Mouse (Mus musculus): ENCODE measurements around the gene Tpcn1. TPM values are rescaled to one million over a fixed set of nuclear protein-coding genes. Genes with fewer than 3 reads are reported as not detected.

The Tpcn1 gene
- polyA plus RNA-seq, 1 experiment: 121 TPM

GRCm38 (mm10) chr5:120611416-120611815, 22.9 kb upstream of the Tpcn1 start:
- no peak overlapping the region for H3K27ac ChIP-seq (ENCODE audit: insufficient read depth, low read depth, low read length)
- no peak for TF ChIP-seq POLR2A (IDR thresholded peaks at IDR 0.05; ENCODE audit: borderline replicate concordance, low read depth, low read length)
- no peak for TF ChIP-seq CTCF (IDR thresholded peaks at IDR 0.05; ENCODE audit: low read depth, low read length)
- H3K4me1 ChIP-seq (ENCODE audit: control insufficient read depth, insufficient read depth, low read length): peaks cover 12% of the 10 kb centered on the region
- H3K4me3 ChIP-seq (ENCODE audit: insufficient read depth, low read length): peak overlapping the region; percentile 75

DNA sequence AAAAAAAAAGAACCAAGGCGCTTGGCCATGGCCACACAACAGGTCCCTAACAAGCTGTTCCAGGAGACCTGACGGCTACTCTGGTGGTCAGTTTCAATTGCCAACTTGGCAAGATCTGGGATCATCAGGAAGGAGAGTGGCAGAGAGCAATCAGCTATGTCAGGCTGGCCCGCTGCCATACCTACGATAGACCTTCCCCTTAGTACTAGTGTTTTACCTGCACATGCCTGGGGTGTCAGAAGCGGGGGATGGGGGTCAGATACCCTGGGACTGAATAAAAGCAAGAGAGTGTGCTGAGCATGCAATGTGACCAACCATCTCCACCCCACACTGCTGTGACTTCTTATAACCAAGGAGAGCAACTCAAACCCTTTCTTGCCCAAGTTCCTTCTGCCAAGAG, 22.4 kb upstream of the Tpcn1 start:
- H3K4me3 ChIP-seq (ENCODE audit: insufficient read depth, low read length): no peak overlapping the region
- H3K4me1 ChIP-seq (ENCODE audit: control insufficient read depth, insufficient read depth, low read length): peaks cover 12% of the 10 kb centered on the region
- H3K27ac ChIP-seq (ENCODE audit: insufficient read depth, low read depth, low read length): no peak overlapping the region
- TF ChIP-seq CTCF (IDR thresholded peaks at IDR 0.05; ENCODE audit: low read depth, low read length) (no peak), POLR2A (IDR thresholded peaks at IDR 0.05; ENCODE audit: borderline replicate concordance, low read depth, low read length) (no peak)

DNA sequence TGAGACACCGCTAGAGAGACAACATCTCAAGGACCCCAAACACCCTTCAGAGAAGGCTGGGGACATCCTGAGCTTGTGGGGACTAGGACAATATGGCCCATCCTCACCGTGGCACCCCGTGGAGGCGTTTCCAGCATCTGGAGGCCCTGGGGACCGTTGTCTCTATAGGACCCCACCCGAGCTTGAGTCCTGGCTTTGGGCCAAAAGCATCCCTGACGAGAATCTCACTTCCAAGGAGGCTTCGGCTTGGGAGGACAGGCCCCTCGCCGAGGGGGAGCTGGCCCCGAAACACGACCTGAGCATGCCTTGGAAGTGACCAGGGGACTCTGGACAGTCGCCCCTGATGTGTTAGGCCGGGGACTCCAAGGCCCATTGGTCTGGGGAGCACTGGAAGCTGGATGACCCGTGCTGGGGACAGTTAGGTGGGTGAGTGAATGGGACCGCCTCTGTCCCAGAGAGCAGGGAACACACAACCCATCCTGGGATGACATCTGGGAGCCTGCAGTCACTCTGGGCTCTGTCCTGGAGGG, 20.8 kb upstream of the Tpcn1 start:
- no peak overlapping the region for H3K27ac ChIP-seq (ENCODE audit: insufficient read depth, low read depth, low read length)
- TF ChIP-seq CTCF (IDR thresholded peaks at IDR 0.05; ENCODE audit: low read depth, low read length) (no peak), POLR2A (IDR thresholded peaks at IDR 0.05; ENCODE audit: borderline replicate concordance, low read depth, low read length) (no peak)
- H3K4me1 ChIP-seq (ENCODE audit: control insufficient read depth, insufficient read depth, low read length): peaks cover 15% of the 10 kb centered on the region
- no peak overlapping the region for H3K4me3 ChIP-seq (ENCODE audit: insufficient read depth, low read length)

GRCm38 (mm10) chr5:120607335-120607734, 18.9 kb upstream of the Tpcn1 start:
- Histone ChIP-seq H3K27ac (ENCODE audit: insufficient read depth, low read depth, low read length) (no peak overlapping the region), H3K4me1 (ENCODE audit: control insufficient read depth, insufficient read depth, low read length) (peaks cover 15% of the 10 kb centered on the region), H3K4me3 (ENCODE audit: insufficient read depth, low read length) (no peak overlapping the region)
- TF ChIP-seq CTCF (IDR thresholded peaks at IDR 0.05; ENCODE audit: low read depth, low read length): no peak

DNA sequence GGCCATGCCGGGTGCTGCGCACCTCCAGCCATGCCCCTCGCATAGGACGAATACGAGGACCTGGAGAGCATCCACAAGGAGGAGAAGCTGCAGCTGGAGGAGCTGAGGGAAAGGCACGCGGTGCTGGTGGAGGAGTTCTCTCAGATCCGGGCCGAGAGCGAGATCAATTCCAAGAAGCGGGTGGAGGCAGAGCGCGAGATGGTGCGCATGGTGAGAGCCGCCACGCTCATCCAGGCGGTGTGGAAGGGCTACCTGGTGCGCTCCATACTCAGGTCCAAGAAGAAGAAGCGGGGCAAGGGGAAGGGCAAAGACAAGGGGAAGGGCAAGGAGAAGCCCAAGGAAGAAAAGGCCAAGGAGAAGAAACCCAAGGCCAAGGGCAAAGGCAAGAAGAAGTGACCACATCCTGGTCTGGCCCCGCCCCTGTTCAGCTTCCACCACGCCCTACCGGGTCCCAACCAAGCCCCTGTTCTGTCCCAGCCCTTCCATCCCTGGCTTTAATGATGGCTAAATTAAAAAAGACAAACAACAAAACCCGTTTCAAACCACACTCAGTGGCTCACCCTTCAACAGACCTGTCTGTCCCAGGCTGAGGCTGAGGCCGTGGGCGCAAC, 18.2 kb upstream of the Tpcn1 start:
- TF ChIP-seq POLR2A (IDR thresholded peaks at IDR 0.05; ENCODE audit: borderline replicate concordance, low read depth, low read length) (no peak), CTCF (IDR thresholded peaks at IDR 0.05; ENCODE audit: low read depth, low read length) (no peak)
- no peak overlapping the region for H3K27ac ChIP-seq (ENCODE audit: insufficient read depth, low read depth, low read length)
- no peak overlapping the region for H3K4me3 ChIP-seq (ENCODE audit: insufficient read depth, low read length)
- peaks cover 15% of the 10 kb centered on the region for H3K4me1 ChIP-seq (ENCODE audit: control insufficient read depth, insufficient read depth, low read length)

GRCm38 (mm10) chr5:120605688-120606087, 17.2 kb upstream of the Tpcn1 start:
- TF ChIP-seq CTCF (IDR thresholded peaks at IDR 0.05; ENCODE audit: low read depth, low read length) (peak; percentile 73), POLR2A (IDR thresholded peaks at IDR 0.05; ENCODE audit: borderline replicate concordance, low read depth, low read length) (no peak)
- Histone ChIP-seq H3K27ac (ENCODE audit: insufficient read depth, low read depth, low read length) (no peak overlapping the region), H3K4me3 (ENCODE audit: insufficient read depth, low read length) (no peak overlapping the region), H3K4me1 (ENCODE audit: control insufficient read depth, insufficient read depth, low read length) (peaks cover 8% of the 10 kb centered on the region)

DNA sequence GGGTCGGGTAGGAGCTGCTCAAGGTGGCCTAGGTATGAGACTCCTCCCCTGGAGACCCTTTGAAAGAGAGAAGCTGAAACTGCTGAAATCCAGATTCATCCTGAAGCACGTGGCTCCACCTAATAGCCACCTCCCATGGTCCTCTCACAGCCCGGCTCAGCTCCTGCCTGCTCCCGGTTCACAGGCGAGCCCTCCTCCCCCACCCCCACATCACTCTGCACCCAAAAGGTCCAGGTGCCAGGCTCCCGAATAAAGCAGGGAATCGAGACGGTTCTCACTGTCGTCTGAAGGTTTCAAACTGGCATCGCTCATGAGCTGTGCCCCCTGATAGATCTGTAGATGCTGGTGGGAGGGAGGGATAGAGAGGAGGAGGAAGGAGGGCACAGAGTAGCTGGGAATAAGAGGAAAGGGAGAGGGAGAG, 16.8 kb upstream of the Tpcn1 start:
- Histone ChIP-seq H3K4me1 (ENCODE audit: control insufficient read depth, insufficient read depth, low read length) (peaks cover 8% of the 10 kb centered on the region), H3K4me3 (ENCODE audit: insufficient read depth, low read length) (peak overlapping the region; percentile 42), H3K27ac (ENCODE audit: insufficient read depth, low read depth, low read length) (no peak overlapping the region; the same call in 1 of the 2 replicates)
- TF ChIP-seq POLR2A (IDR thresholded peaks at IDR 0.05; ENCODE audit: borderline replicate concordance, low read depth, low read length) (0 out of 2 replicates have a peak, but pooled peaks have one; percentile 9), CTCF (IDR thresholded peaks at IDR 0.05; ENCODE audit: low read depth, low read length) (no peak; the same call in 1 of the 2 replicates)

DNA sequence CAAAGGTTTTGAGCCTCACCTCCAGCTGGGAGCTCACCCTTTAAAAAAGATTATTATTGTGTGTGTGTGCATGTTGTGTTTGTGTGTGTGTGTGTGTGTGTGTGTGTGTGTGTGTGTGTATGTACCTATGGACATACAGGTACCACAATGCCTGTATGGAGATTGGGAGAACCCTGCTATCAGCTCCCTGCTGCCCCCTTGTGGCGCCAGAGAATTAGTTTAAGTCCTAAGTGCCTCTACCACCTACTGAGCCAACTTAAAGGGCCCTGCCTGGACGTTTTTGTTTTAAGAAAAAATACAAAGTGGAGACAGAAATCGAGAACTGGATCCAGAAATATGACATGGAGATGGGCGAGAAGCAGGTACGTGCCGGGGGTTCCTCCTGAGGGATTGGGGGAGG, 16.4 kb upstream of the Tpcn1 start:
- Histone ChIP-seq H3K4me3 (ENCODE audit: insufficient read depth, low read length) (peak overlapping the region; percentile 42; the same call in 1 of the 2 replicates), H3K27ac (ENCODE audit: insufficient read depth, low read depth, low read length) (no peak overlapping the region; the same call in 1 of the 2 replicates), H3K4me1 (ENCODE audit: control insufficient read depth, insufficient read depth, low read length) (peaks cover 3% of the 10 kb centered on the region)
- peak; percentile 78 for TF ChIP-seq CTCF (IDR thresholded peaks at IDR 0.05; ENCODE audit: low read depth, low read length)
- no peak for TF ChIP-seq POLR2A (IDR thresholded peaks at IDR 0.05; ENCODE audit: borderline replicate concordance, low read depth, low read length)

GRCm38 (mm10) chr5:120603515-120603914, 15.0 kb upstream of the Tpcn1 start:
- Histone ChIP-seq H3K4me3 (ENCODE audit: insufficient read depth, low read length) (no peak overlapping the region), H3K27ac (ENCODE audit: insufficient read depth, low read depth, low read length) (no peak overlapping the region), H3K4me1 (ENCODE audit: control insufficient read depth, insufficient read depth, low read length) (0 out of 2 replicates have a peak, but pooled peaks cover 3% of the 10 kb centered on the region)
- TF ChIP-seq CTCF (IDR thresholded peaks at IDR 0.05; ENCODE audit: low read depth, low read length): no peak
- TF ChIP-seq POLR2A (IDR thresholded peaks at IDR 0.05; ENCODE audit: borderline replicate concordance, low read depth, low read length): no peak

GRCm38 (mm10) chr5:120602210-120602609, 13.7 kb upstream of the Tpcn1 start:
- Histone ChIP-seq H3K4me1 (ENCODE audit: control insufficient read depth, insufficient read depth, low read length) (0 out of 2 replicates have a peak, but pooled peaks cover 3% of the 10 kb centered on the region), H3K4me3 (ENCODE audit: insufficient read depth, low read length) (no peak overlapping the region)
- no peak for TF ChIP-seq POLR2A (IDR thresholded peaks at IDR 0.05; ENCODE audit: borderline replicate concordance, low read depth, low read length)
- no peak for TF ChIP-seq CTCF (IDR thresholded peaks at IDR 0.05; ENCODE audit: low read depth, low read length)

More at GRCm38 (mm10) chr5:120602210-120602609, 13.7 kb upstream of the Tpcn1 start:
- no peak overlapping the region for H3K27ac ChIP-seq (ENCODE audit: insufficient read depth, low read depth, low read length)
